Mouse (Mus musculus): ENCODE results near the gene Utp4.

GRCm38 (mm10) chr8:106935324-106935869 is 42.0 kb downstream of the Utp4 start, which contains the start of gene Sntb2:
- TF ChIP-seq POLR2A (IDR thresholded peaks at IDR 0.05; ENCODE audit: insufficient read depth, low read depth, low read length) (peak; percentile 53; the same call in 1 of the 2 replicates), CTCF (IDR thresholded peaks at IDR 0.05; ENCODE audit: insufficient read depth, low read depth, low read length) (no peak)

Data from olfactory bulb, adult 2 months (tissue).